Mouse (Mus musculus) cerebellum, postnatal 14 days (tissue): ENCODE data around the gene Olfr1115.
"Not testable (repeated sequence)": the region's sequence is repeated elsewhere in the genome, so short reads cannot be mapped to it uniquely, and the experiment has no call there.

Experiments
- DNase-seq, 2 experiments: peaks; one replicate each; pipeline ENCODE4 v3.0.0; 2021; ENCODE audit warnings: mixed read lengths in 2 of 2

The Olfr1115 gene

DNA sequence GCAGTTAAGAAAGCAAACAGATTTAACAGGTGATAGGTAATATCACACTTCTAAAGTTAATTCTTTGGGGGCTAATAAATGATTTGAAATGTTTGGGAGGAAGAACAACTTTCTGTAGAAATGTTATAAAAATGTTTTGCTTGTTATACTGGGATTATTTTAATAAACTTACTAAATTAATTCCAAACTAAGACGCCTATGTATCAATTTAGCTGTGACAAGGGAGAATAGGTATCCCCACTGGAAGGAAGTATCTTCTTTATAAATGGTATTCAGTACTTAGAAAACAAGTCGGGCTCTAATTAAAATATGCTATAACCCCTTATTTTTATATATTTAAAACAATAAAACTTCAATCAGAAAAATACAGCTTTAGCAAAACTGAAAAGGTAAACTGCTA is at the start of gene Olfr1115:
TSS of gene Olfr1115 (plus strand) at position 301 of the 400 bp plus-strand sequence.
- DNase-seq: no peak

DNA sequence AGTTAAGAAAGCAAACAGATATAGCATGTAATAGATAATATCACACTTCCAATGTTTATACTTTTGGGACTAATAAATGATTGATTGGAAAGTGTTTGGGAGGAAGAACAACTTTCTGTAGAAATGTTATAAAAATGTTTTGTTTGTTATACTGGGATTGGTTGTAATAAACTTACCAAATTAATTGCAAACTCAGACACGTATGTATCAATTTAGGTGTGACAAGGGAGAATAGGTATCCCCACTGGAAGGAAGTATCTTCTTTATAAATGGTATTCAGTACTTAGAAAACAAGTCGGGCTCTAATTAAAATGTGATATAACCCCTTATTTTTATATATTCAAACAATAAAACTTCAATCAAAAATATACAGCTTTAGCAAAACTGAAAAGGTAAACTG is 39.1 kb upstream of the Olfr1115 start, which contains the start of gene Olfr1113:
TSS of gene Olfr1113 (plus strand) at position 301 of the 400 bp plus-strand sequence.
- no peak for DNase-seq

DNA sequence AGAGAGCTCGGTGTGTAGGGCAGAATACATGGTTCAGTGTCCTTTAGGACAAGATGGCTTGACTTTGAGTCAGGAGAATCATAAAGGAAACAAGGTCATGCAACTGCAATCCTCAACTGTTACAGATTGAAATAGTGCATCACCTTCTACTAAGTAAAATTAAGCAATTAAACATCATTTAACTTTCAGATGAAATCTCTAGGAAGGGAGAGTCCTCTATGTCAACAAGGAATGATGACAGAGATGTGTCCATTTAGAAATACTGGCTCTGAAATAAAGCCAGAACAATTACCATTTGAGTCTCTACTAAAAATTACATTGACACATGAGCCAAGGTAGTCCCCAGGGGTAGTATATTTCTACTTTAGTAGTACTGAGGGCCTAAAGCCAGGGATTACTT is 19.4 kb downstream of the Olfr1115 start, which contains the start of gene Olfr1116:
TSS of gene Olfr1116 (plus strand) at position 301 of the 400 bp plus-strand sequence.
- no peak for DNase-seq

DNA sequence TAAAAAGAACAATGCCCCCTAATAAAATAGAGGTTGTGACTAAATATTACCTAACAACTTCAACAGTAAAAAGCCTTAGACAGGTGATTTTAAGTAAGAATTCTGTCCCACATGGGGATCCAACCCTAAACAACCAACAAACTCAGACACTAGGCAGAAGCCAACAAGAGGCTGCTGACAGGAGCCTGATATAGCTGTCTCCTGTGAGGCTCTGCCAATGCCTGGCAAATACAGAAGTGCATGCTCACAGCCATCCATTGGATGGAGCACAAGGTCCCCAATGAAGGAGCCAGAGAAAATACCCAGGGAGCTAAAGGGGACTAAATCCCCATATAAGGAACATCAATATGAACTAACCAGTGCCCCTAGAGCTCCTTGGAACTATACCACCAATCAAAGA is 46.2 kb downstream of the Olfr1115 start:
- not testable (repeated sequence) for DNase-seq
